Mouse (Mus musculus) intestine, postnatal 0 days (tissue): ENCODE data around the gene Agap1. TPM values are rescaled to one million over a fixed set of nuclear protein-coding genes. Genes with fewer than 3 reads are reported as not detected.

ENCODE experiments used
- ATAC-seq: fragments of 200-750 bp; cut with Nextera tagmentation; 2 replicates; pipeline ENCODE4 v1.8.0; 2017; ENCODE audit warnings: mild to moderate bottlenecking, moderate TSS enrichment, moderate library complexity
- H3K27ac ChIP-seq: fragments of 300-500 bp; sonication (generic); 2 replicates; pipeline ENCODE4 v1.5.1; 2014; ENCODE audit warnings: mild to moderate bottlenecking, low read depth, low read length, moderate library complexity
- H3K27me3 ChIP-seq: fragments of 300-500 bp; sonication (generic); replicated peaks from 2 replicates; pipeline ENCODE4 v1.6.1; 2014; ENCODE audit warnings: low read length, mixed read lengths; ENCODE audit not compliant: control insufficient read depth, insufficient read depth
- H3K36me3 ChIP-seq: fragments of 300-500 bp; sonication (generic); 2 replicates; pipeline ENCODE4 v1.6.1; 2014; ENCODE audit warnings: mild to moderate bottlenecking, moderate library complexity; ENCODE audit not compliant: control insufficient read depth, insufficient read depth
- H3K4me1 ChIP-seq: fragments of 300-500 bp; sonication (generic); replicated peaks from 2 replicates; pipeline ENCODE4 v1.6.1; 2014; ENCODE audit warnings: antibody characterized with exemption, low read length, mixed read lengths; ENCODE audit not compliant: control insufficient read depth, insufficient read depth
- H3K4me2 ChIP-seq: fragments of 300-500 bp; sonication (generic); replicated peaks from 2 replicates; pipeline ENCODE4 v1.6.1; 2014; ENCODE audit warnings: low read depth, mild to moderate bottlenecking, moderate library complexity
- H3K4me3 ChIP-seq: fragments of 300-500 bp; sonication (generic); 2 replicates; pipeline ENCODE4 v1.5.1; 2014; ENCODE audit warnings: low read depth, low read length
- H3K9ac ChIP-seq: fragments of 300-500 bp; sonication (generic); 2 replicates; pipeline ENCODE4 v1.6.1; 2014; ENCODE audit warnings: mild to moderate bottlenecking, low read depth, low read length
- H3K9me3 ChIP-seq: fragments of 300-500 bp; sonication (generic); 2 replicates; pipeline ENCODE4 v1.6.1; 2016; ENCODE audit warnings: mixed run types; ENCODE audit not compliant: control insufficient read depth
- CTCF ChIP-seq: sonication (generic); IDR thresholded peaks from 2 replicates; pipeline ENCODE4 v1.5.1; 2016; ENCODE audit warnings: low read depth, mild to moderate bottlenecking, control low read depth, antibody characterized with exemption, moderate library complexity
- WGBS: fragments of 180-500 bp; shearing (Covaris S2); extraction: QIAGEN DNeasy Blood & Tissue Kit; methylation state at CpG from one replicate; pipeline ENCODE4 v1.1.7; 2014; 5-methylcytosine and 5-hydroxymethylcytosine counted together
- polyA plus RNA-seq: library from polyadenylated mRNA; unstranded; fragments of >200 nt; fragmentation: Nextera tagmentation; extraction: Ambion mirVana; gene quantifications from 2 replicates; pipeline ENCODE4 v1.2.1, GENCODE M21; 2015

Gene Agap1
- polyA plus RNA-seq, 1 experiment from 2014 or later: 6.1 TPM

DNA sequence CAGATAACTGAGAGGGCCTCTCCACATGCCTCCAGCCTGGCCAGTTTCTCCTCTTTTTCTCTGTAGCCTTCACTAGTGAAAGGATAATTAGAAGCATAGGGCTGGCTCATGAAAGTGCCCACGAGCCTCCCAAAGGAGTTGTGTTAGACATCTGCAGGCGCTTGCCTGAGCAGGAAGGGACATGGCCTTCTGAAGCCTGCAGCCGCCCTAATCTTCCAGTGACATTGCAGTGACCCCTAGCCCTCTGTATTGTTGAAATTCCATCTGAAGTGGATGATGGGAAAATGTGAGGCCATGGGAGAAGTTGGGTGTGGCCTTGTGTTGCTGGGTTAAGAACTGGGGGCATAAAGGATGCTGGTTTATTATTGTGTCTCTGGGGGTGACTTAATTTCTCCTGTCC is 269.5 kb downstream of the Agap1 start:
- Histone ChIP-seq H3K27ac (no peak overlapping the region), H3K4me1 (no peaks in the 10 kb centered on the region; the same call in 1 of the 2 replicates), H3K27me3 (no peaks in the 10 kb centered on the region), H3K4me2 (no peak overlapping the region), H3K4me3 (no peak overlapping the region), H3K9ac (no peak overlapping the region), H3K9me3 (no peaks in the 10 kb centered on the region), H3K36me3 (peaks cover 15% of the 10 kb centered on the region)
- no peak for TF ChIP-seq CTCF
- WGBS: 56% methylated on average over 3 of the region's 3 CpGs
- ATAC-seq: no peak

- Histone ChIP-seq H3K4me2 (no peak overlapping the region), H3K4me1 (no peaks in the 10 kb centered on the region; the same call in 1 of the 2 replicates), H3K27ac (no peak overlapping the region), H3K4me3 (no peak overlapping the region), H3K27me3 (no peaks in the 10 kb centered on the region), H3K36me3 (peaks cover 15% of the 10 kb centered on the region), H3K9me3 (no peaks in the 10 kb centered on the region), H3K9ac (no peak overlapping the region)
- ATAC-seq: peak; percentile 64
- no peak for TF ChIP-seq CTCF
- 23% methylated on average over 6 of the region's 6 CpGs for WGBS
Measured at GRCm38 (mm10) chr1:89724555-89724954, 269.9 kb downstream of the Agap1 start.

DNA sequence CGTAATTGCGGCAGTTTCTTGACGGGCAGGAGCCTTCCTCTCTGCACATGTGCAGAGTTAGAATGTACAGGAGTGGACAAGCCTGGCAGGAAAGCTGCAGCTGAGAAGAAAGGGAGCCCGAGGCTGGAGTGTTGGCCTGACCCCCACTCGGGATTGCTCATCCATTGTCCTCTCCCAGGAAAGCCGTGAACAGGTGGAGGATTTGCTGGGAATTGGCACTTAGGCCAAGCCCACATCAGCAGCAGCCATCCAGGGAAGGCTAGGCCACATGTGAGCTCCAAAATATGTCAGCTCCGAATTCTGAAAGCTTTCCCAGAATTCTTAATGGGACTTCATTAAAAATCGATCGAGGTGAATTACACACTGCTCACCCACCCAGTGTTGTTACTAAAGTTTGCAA is 270.4 kb downstream of the Agap1 start:
- TF ChIP-seq CTCF: no peak
- H3K4me1 ChIP-seq: no peaks in the 10 kb centered on the region; the same call in 1 of the 2 replicates
- H3K4me3 ChIP-seq: no peak overlapping the region
- H3K27ac ChIP-seq: no peak overlapping the region
- WGBS: 54% methylated on average over 9 of the region's 9 CpGs
- ATAC-seq: no peak
- no peak overlapping the region for H3K4me2 ChIP-seq
- H3K9me3 ChIP-seq: no peaks in the 10 kb centered on the region
- H3K9ac ChIP-seq: no peak overlapping the region
- no peaks in the 10 kb centered on the region for H3K27me3 ChIP-seq
- peaks cover 15% of the 10 kb centered on the region for H3K36me3 ChIP-seq

DNA sequence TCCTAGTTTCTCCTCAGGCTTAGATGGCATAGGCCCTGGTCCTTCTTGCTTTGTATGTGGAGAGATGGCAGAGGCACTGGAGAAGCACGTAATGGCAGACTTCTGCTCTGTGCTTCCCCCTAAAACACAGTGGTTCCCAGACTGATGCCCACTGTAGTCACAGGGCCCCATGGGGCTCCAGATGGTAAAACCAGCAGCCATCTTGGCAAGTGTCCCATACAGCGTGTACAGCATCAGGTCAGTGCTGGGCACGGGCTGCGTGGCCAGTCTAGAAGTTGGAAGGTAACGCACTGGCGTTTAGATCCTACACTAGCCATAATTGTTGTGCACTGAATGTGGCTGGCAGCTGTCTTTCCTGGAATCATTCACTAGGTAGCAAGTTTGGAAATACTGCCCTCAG is 273.9 kb downstream of the Agap1 start:
- H3K4me2 ChIP-seq: no peak overlapping the region
- no peak overlapping the region for H3K4me3 ChIP-seq
- H3K36me3 ChIP-seq: peaks cover 17% of the 10 kb centered on the region
- ATAC-seq: no peak
- H3K9ac ChIP-seq: no peak overlapping the region
- no peak overlapping the region for H3K27ac ChIP-seq
- no peaks in the 10 kb centered on the region for H3K9me3 ChIP-seq
- WGBS: 96% methylated on average over 6 of the region's 6 CpGs
- no peaks in the 10 kb centered on the region for H3K27me3 ChIP-seq
- TF ChIP-seq CTCF: no peak
- H3K4me1 ChIP-seq: no peaks in the 10 kb centered on the region; the same call in 1 of the 2 replicates

GRCm38 (mm10) chr1:89730589-89731195 is 276.1 kb downstream of the Agap1 start:
- H3K27ac ChIP-seq: no peak overlapping the region
- no peaks in the 10 kb centered on the region for H3K4me1 ChIP-seq
- peaks cover 20% of the 10 kb centered on the region for H3K36me3 ChIP-seq
- H3K9ac ChIP-seq: no peak overlapping the region
- 83% methylated on average over 13 of the region's 13 CpGs for WGBS
- peak; percentile 62 for TF ChIP-seq CTCF
- H3K4me2 ChIP-seq: no peak overlapping the region
- H3K9me3 ChIP-seq: no peaks in the 10 kb centered on the region
- no peak for ATAC-seq
- H3K4me3 ChIP-seq: no peak overlapping the region
- no peaks in the 10 kb centered on the region for H3K27me3 ChIP-seq

DNA sequence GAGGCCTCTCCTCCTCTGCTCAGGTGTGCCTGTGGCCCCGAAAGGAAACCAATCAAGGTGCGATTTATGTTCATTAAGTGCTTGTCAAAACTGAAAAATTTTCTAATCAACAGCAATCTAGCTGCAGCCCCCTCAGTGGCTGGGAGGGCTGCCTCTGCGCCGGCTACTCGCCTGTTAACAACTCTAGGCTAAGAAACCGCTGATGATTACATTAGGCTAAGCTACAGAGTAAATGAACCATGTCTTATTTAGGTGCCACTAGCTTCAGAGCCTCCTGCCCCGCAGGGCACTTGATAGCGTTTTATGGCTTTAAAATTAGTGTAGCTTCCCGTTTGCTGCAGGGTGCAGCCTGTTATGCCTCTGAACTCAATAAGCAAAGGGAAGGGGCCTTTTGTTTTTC is 279.8 kb downstream of the Agap1 start:
- no peaks in the 10 kb centered on the region for H3K9me3 ChIP-seq
- WGBS: 57% methylated on average over 9 of the region's 9 CpGs
- no peaks in the 10 kb centered on the region for H3K4me1 ChIP-seq
- H3K4me2 ChIP-seq: no peak overlapping the region
- no peak overlapping the region for H3K4me3 ChIP-seq
- H3K27ac ChIP-seq: no peak overlapping the region
- H3K9ac ChIP-seq: no peak overlapping the region
- H3K36me3 ChIP-seq: peaks cover 6% of the 10 kb centered on the region; the same call in 1 of the 2 replicates
- H3K27me3 ChIP-seq: no peaks in the 10 kb centered on the region
- TF ChIP-seq CTCF: no peak
- ATAC-seq: no peak
